Mouse (Mus musculus) lung, postnatal 36 days (tissue): ENCODE results near the gene Cyth2.

ENCODE experiments used
- DNase-seq: peaks from one replicate; pipeline ENCODE4 v3.0.0; 2022; ENCODE audit warnings: mixed read lengths

Gene Cyth2

DNA sequence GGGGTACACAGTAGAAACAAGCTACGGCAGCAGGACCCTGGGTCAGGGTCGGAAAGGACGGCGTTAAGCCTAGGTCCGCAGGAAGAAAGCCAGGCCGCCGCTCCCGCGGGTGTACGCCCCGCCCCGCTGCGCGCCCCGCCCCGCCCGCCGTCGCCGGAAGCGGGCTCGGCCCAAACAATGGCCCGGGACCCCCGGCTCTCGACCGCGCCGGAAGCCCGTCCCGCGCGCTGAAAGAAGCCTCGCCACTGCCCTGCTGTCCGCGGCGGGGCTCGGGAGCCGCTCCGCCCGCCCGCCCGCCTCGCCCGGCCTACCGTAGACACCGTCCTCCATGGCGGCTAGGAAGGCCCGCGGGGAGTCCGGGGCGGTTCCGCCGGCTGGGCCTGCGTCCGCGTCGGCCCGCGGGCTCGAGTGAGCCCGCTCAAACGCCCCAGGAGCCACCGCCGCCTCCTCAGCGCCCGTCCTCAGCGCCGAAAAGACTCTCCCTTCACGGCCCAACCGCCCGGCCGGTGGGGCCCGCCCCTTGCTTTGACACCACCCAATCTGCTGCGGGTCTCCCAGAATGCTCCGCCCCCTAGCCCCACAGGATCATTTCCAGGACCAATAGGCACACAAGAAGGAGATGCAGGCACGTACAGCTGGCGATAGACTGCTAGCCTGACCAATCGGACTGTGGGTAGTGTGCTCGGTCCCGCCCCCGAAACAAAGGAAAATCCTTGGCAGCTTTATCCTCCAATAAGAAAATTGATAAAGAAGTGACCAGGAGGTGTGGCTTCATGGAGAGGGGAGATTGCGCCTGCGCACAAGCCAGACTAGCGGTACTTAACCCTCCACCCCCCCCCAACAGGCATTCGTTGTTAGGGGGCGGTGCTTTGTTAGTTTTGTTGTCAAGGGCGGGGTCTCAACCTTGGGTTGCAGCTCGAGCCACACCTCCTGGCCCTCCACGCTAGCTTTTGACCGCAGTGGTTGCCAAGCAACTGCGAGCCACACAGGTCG lies at the start of gene Cyth2:
TSS of gene Cyth2 (minus strand) at position 795 of the 993 bp plus-strand sequence.
- peak; percentile 100 for DNase-seq

GRCm38 (mm10) chr7:45862804-45863203 lies 48.4 kb upstream of the Cyth2 start:
- no peak for DNase-seq

DNA sequence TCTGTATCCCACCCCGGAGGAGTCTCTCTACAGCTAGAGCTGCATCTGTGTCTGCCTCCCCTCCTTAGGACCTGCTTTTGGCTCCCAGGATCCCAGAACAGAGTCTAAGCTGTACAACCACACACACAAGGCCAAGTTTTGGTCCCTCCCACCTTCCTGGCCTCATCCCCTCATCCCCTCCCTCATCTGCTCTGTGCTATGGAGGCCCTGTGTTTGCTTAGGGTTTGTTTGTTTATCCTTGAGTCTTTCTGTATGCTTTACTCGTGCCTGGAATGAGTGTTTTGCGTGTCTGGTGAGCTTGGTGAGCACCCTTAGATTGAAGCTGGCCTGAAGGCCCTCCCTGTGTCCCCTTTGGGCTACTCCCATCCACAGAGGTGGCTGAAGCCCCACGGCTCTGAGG lies 44.6 kb upstream of the Cyth2 start:
- DNase-seq, result peak; percentile 50

DNA sequence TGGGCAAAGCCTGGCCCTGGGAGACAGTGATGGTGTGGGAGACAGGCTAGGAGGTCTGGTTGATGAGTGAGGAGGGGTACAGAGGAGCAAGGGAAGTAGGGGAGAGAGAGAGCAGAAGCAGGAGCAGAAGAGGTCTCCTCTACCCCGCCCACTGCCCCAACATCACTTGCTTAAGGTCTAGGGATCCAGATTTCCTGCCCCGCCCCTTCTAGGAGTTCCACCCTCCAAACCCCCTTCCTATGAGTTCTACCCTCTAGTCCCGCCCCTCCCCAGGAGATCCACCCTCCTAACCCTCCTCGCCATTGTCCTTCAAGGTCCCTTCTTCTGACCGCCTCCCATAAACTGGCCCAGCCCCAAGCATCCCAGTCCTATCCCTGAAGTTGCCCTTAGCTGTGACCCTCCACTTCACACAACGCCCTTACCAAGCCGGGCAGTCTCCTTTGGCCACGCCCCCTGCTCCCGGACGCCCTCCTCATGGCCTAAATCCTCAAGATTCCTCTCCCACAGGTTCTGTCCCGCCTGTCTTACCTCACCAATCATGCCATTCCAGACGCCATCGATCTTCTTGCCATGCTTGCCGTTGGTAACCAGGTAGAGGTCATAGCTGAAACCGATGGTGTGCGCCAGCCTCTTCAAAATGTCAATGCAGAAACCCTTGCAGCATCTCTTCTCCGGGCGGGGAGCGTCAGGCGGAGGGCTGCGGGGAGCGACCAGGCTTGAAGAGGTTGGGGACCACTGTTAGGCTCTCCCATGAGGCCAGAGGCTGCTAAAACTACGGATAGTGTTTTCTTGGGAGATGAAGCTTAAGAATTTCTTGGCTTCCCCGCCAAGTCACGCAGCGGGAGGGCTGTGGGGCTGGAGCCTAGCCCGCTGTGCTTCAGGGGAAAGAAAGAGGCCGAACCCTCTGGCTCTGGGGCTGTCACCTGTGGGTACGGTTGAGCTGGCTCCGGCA lies 42.8 kb upstream of the Cyth2 start:
- DNase-seq, result peak; percentile 32

- no peak for DNase-seq
Observed at GRCm38 (mm10) chr7:45853089-45853488, 38.7 kb upstream of the Cyth2 start.

- no peak for DNase-seq
Observed at GRCm38 (mm10) chr7:45850661-45851060, 36.3 kb upstream of the Cyth2 start.

- DNase-seq, result no peak
Observed at GRCm38 (mm10) chr7:45848447-45849027, 34.2 kb upstream of the Cyth2 start.

DNA sequence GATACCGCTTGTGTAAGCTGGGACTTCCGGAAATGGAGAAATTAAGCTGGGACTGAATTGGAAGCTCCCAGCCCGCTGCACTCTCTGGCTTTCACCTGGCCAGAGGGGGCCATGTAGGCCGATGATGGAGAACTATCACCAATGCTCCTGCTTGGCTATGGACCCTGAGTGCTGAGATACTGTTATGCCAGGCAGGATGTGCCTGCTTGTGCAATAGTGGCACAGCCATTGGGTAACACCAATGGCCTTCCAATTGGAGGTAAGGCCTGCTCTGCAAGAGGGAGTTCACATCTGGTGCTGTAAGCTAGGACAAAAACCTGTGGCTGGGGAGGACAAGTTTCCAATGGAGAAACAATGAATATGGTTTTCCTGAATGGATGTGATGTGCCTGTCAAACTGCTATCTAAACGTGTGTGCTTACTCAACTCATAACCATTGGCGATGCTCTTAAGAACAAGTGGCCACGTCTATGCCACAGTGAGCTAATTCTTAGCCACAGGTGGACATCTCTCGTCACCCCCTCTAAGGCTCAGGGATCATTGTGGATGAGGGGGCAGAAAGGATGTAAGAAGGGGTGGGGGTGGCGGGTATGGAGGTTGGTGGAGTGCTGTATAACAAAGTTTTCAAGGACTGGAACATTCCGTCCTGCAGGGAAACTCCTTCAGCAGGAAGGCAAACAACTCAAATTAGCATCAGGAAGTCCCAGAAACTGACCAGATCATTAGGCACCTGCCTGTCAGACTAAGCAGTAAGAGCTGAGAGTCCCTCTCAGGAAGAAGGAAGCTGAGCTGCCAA lies 28.8 kb upstream of the Cyth2 start:
- DNase-seq, result peak; percentile 15

DNA sequence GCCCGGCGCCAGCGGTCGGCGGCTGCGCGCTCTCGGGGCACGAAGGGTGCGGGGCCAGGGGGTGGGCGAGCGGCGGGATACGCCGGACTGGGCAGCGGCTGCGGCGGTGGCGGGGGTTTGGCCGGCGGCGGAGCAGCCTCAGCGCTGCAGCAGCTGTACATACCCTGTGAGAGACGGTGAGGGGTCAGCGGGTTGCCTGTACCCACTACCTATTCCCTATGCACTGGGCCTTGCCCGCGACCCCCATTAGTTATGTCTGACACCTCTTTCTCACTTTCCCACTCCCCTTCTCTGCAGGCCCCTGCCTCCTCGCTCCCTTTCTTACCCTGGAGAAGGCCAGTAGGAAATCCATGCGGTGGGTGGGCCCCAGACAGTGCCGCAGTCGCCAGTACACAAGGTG lies 19.5 kb upstream of the Cyth2 start:
- DNase-seq, result no peak

GRCm38 (mm10) chr7:45833148-45833790 lies 18.9 kb upstream of the Cyth2 start:
- no peak for DNase-seq

DNA sequence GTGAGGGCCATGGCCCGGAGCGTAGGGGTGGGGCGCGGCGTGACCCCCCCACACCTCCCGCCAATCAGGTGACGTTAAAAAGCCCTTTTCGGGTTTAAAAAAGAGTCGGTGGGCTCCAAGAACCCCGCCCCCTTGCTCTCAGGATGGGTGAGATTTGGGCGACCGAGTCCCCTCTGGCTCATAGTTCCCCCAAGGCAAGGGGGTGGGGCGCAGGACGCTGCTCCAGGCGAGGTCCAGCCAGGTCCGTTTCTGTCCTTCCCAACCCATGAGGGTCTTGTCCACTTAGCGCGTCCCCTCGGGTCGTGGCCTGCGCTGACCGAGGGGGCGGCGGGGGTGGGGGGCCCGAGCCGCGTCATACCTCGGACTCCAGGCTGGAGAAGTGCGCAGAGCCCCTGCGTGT lies 18.0 kb upstream of the Cyth2 start:
- no peak for DNase-seq

DNA sequence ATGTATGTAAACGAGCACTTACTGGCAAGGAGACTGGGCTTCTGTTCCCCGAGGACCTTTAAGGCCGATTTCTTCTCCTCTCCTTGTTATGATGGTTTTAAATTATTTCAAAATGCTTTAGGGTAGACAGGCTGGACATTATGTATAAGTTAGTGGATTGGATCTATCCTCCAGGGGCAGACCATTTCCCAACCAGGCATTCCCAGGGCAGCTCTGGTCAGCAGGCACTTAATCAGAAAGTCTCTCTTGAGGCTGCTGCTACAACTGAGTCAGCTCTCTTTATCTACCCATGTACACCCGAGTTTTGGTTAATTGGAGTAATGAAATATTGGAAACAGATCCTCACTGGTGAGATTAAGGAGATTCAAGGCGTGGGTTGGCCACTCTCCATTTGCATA lies 16.7 kb upstream of the Cyth2 start:
- no peak for DNase-seq

- peak; percentile 91 for DNase-seq
Observed at GRCm38 (mm10) chr7:45830427-45831127, 16.2 kb upstream of the Cyth2 start, which contains the start of gene Grwd1. Grwd1 (minus strand) TSS chr7:45830944.

DNA sequence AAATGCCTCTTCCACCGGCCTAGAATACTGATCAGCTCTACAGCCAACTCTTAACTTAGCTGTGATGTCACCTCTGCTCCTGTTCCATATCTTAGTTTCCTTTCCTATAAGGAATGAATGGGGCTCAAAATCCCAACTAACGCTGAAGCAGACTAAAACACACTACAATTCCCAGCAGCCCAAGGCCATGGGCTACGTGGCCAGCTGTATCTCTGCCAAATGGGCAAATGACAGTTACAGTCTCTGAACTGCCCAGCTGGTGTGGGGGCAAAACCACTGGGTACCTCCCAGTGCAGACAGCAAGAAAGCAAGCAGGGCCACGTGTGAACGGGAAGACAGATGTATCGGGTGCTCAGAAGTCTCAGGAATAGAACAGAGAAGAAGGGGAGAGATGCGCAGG lies 12.2 kb upstream of the Cyth2 start:
- no peak for DNase-seq

GRCm38 (mm10) chr7:45824598-45824997 lies 10.2 kb upstream of the Cyth2 start, which contains the start of gene Kcnj14:
Kcnj14 (minus strand) TSS chr7:45824782.
- no peak for DNase-seq

GRCm38 (mm10) chr7:45820913-45821312 lies 6.5 kb upstream of the Cyth2 start:
- no peak for DNase-seq

DNA sequence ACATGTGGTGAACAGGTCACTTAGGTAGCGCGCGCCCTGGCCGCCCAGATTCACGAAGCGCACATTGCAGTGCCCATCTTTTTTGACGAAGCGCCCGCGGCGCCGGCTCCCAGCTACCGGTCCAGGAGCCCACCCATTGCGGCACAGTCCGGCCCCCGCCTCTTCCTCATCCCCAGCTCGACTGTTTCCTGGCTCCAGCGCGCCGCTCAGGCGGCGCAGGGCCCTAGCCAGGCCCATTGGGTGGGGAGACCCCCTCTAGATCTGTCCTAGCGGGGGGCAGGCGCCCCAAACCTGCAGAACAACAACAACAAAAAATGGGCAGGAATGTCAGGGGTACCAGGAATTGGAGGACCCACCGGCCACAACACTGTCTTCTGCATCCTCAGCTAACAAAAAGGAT lies 5.5 kb upstream of the Cyth2 start:
- DNase-seq, result no peak

GRCm38 (mm10) chr7:45815984-45816351 lies 1.6 kb upstream of the Cyth2 start:
- no peak for DNase-seq

- no peak for DNase-seq
Observed at GRCm38 (mm10) chr7:45815323-45815983, 1.1 kb upstream of the Cyth2 start.

DNA sequence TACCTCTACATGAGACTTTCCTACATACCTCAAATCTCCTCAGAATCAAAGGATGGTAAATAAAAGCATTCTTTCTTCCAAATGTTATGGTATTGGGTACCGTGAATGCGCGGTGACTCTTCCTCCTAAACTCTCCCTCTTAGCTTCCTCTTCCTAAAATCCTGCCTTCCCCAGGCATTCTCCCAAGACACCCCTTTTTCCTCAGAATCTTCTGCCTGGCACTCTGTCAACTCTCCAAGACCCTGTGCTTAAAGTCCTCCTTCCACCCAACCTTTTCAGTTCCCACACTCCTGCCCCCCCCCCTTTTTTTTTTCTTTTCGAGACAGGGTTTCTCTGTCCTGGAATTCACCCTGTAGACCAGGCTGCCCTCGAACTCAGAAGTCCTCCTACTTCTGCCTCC lies 460 bp upstream of the Cyth2 start:
- DNase-seq, result no peak
